Mouse (Mus musculus): ENCODE measurements at regions not wholly inside any gene's neighbourhood (a gene's known extent, or its start where the extent isn't known, plus 50 kb on each side); places are given as distances from the start of the nearest gene placed in this dataset.

GRCm38 (mm10) chr8:103245864-103246263 is 460.4 kb upstream of the Cdh11 start:
- TF ChIP-seq CTCF (IDR thresholded peaks at IDR 0.05; ENCODE audit: low read depth, low read length) (no peak), POLR2A (IDR thresholded peaks at IDR 0.05; ENCODE audit: extremely low read depth, insufficient read depth, low read length) (no peak)
